Mouse (Mus musculus) hindbrain, embryonic 13.5 days (tissue): ENCODE data around the gene Appl1. TPM values are rescaled to one million over a fixed set of nuclear protein-coding genes. Genes with fewer than 3 reads are reported as not detected.

Source experiments
- ATAC-seq: fragments of 200-750 bp; cut with Nextera tagmentation; 2 replicates; pipeline ENCODE4 v1.8.0; 2017; ENCODE audit warnings: moderate TSS enrichment; ENCODE audit not compliant: low FRiP score
- H3K27ac ChIP-seq: fragments of 300-500 bp; sonication (generic); 2 replicates; pipeline ENCODE4 v1.5.1; 2015; ENCODE audit warnings: inconsistent platforms, mild to moderate bottlenecking, moderate library complexity
- H3K27me3 ChIP-seq: fragments of 300-500 bp; sonication (generic); 2 replicates; pipeline ENCODE4 v1.6.1; 2015; ENCODE audit warnings: mild to moderate bottlenecking, inconsistent platforms
- H3K36me3 ChIP-seq: fragments of 300-500 bp; sonication (generic); 2 replicates; pipeline ENCODE4 v1.6.1; 2015; ENCODE audit warnings: mild to moderate bottlenecking, inconsistent platforms
- H3K4me1 ChIP-seq: fragments of 300-500 bp; sonication (generic); replicated peaks from 2 replicates; pipeline ENCODE4 v1.6.1; 2015; ENCODE audit warnings: inconsistent platforms
- H3K4me2 ChIP-seq: fragments of 300-500 bp; sonication (generic); 2 replicates; pipeline ENCODE4 v1.6.1; 2015; ENCODE audit warnings: inconsistent platforms, mild to moderate bottlenecking, moderate library complexity
- H3K4me3 ChIP-seq: fragments of 300-500 bp; sonication (generic); 2 replicates; pipeline ENCODE4 v1.5.1; 2015; ENCODE audit warnings: mild to moderate bottlenecking, inconsistent platforms
- H3K9ac ChIP-seq: fragments of 300-500 bp; sonication (generic); 2 replicates; pipeline ENCODE4 v1.6.1; 2015; ENCODE audit warnings: mild to moderate bottlenecking, inconsistent platforms
- H3K9me3 ChIP-seq: fragments of 300-500 bp; sonication (generic); 2 replicates; pipeline ENCODE4 v1.6.1; 2016; ENCODE audit warnings: inconsistent platforms
- WGBS: fragments of 180-500 bp; shearing (Covaris S2); methylation state at CpG from one replicate; pipeline ENCODE4 v1.1.7; 2015; 5-methylcytosine and 5-hydroxymethylcytosine counted together
- polyA plus RNA-seq: library from polyadenylated mRNA; unstranded; fragments of >200 nt; fragmentation: Nextera tagmentation; extraction: Ambion mirVana; gene quantifications from 2 replicates; pipeline ENCODE4 v1.2.1, GENCODE M21; 2015

Appl1 gene
- polyA plus RNA-seq, 1 experiment from 2014 or later = 69.8 TPM

GRCm38 (mm10) chr14:26894392-26894791 is 76.6 kb downstream of the Appl1 start, which contains the start of gene Asb14:
Gene Asb14, plus strand, starts transcription at chr14:26894557.
- Histone ChIP-seq H3K4me1 (no peaks in the 10 kb centered on the region), H3K4me3 (no peak within 1 kb of the TSS), H3K4me2 (no peak within 1 kb of the TSS), H3K27me3 (no peaks in the 10 kb centered on the region), H3K36me3 (no peaks in the 10 kb centered on the region), H3K9me3 (no peaks in the 10 kb centered on the region), H3K9ac (no peak within 1 kb of the TSS), H3K27ac (no peak within 1 kb of the TSS)
- WGBS = 96% methylated on average over 4 of the region's 4 CpGs
- ATAC-seq = no peak

- no peak overlapping the region for H3K9ac ChIP-seq
These were observed 80.3 kb downstream of the Appl1 start for GRCm38 (mm10) chr14:26890777-26891176.

GRCm38 (mm10) chr14:26887244-26887643 is 83.8 kb downstream of the Appl1 start:
- H3K4me1 ChIP-seq = no peaks in the 10 kb centered on the region
- no peaks in the 10 kb centered on the region for H3K9me3 ChIP-seq
- 49% methylated on average over 3 of the region's 3 CpGs for WGBS
- no peaks in the 10 kb centered on the region for H3K36me3 ChIP-seq
- no peak for ATAC-seq
- H3K9ac ChIP-seq = no peak overlapping the region
- no peaks in the 10 kb centered on the region for H3K27me3 ChIP-seq
- H3K27ac ChIP-seq = no peak overlapping the region
- no peak overlapping the region for H3K4me2 ChIP-seq
- no peak overlapping the region for H3K4me3 ChIP-seq

More at GRCm38 (mm10) chr14:26890777-26891176, 80.3 kb downstream of the Appl1 start:
- no peak overlapping the region for H3K4me3 ChIP-seq
- no peaks in the 10 kb centered on the region for H3K4me1 ChIP-seq
- H3K27ac ChIP-seq = no peak overlapping the region
- H3K9me3 ChIP-seq = no peaks in the 10 kb centered on the region
- H3K36me3 ChIP-seq = no peaks in the 10 kb centered on the region
- H3K4me2 ChIP-seq = no peak overlapping the region
- ATAC-seq = no peak
- H3K27me3 ChIP-seq = no peaks in the 10 kb centered on the region
- WGBS = 95% methylated on average over 3 of the region's 3 CpGs

GRCm38 (mm10) chr14:26881700-26882099 is 89.3 kb downstream of the Appl1 start:
- Histone ChIP-seq H3K36me3 (no peaks in the 10 kb centered on the region), H3K4me2 (no peak overlapping the region), H3K9ac (no peak overlapping the region), H3K9me3 (no peaks in the 10 kb centered on the region), H3K4me3 (no peak overlapping the region), H3K4me1 (no peaks in the 10 kb centered on the region), H3K27ac (no peak overlapping the region), H3K27me3 (no peaks in the 10 kb centered on the region)
- ATAC-seq = no peak
- 90% methylated on average over 5 of the region's 5 CpGs for WGBS

- no peaks in the 10 kb centered on the region for H3K27me3 ChIP-seq
- no peaks in the 10 kb centered on the region for H3K4me1 ChIP-seq
- H3K36me3 ChIP-seq = no peaks in the 10 kb centered on the region
- H3K27ac ChIP-seq = no peak overlapping the region
- H3K4me2 ChIP-seq = no peak overlapping the region
- 73% methylated on average over 2 of the region's 2 CpGs for WGBS
- no peak for ATAC-seq
- H3K4me3 ChIP-seq = no peak overlapping the region
- no peak overlapping the region for H3K9ac ChIP-seq
- H3K9me3 ChIP-seq = no peaks in the 10 kb centered on the region
These were observed 91.1 kb downstream of the Appl1 start for GRCm38 (mm10) chr14:26879976-26880375.

GRCm38 (mm10) chr14:26878756-26879155 is 92.3 kb downstream of the Appl1 start:
- 81% methylated on average over 4 of the region's 4 CpGs for WGBS
- no peak overlapping the region for H3K9ac ChIP-seq
- no peak overlapping the region for H3K27ac ChIP-seq
- no peaks in the 10 kb centered on the region for H3K9me3 ChIP-seq
- no peaks in the 10 kb centered on the region for H3K36me3 ChIP-seq
- H3K4me1 ChIP-seq = no peaks in the 10 kb centered on the region
- H3K4me3 ChIP-seq = no peak overlapping the region
- no peak for ATAC-seq
- H3K4me2 ChIP-seq = no peak overlapping the region
- no peaks in the 10 kb centered on the region for H3K27me3 ChIP-seq

Other genes starting within 250 kb of the Appl1 start
- gene Asb14, start 76.7 kb downstream of the Appl1 start, polyA plus RNA-seq = 0.22 TPM in 1 of 2 replicates, not detected in the other
- not detected in 2 replicates for gene Hesx1, start 23.2 kb upstream of the Appl1 start, polyA plus RNA-seq
- gene Il17rd, start 67.7 kb upstream of the Appl1 start, polyA plus RNA-seq = 2.8 and 3.4 TPM in 2 replicates
- gene Arhgef3, start 143.7 kb upstream of the Appl1 start, polyA plus RNA-seq = 6.1 and 6.2 TPM in 2 replicates